Mouse (Mus musculus) lung, embryonic 15.5 days (tissue): ENCODE measurements at regions not wholly inside any gene's neighbourhood (a gene's known extent, or its start where the extent isn't known, plus 50 kb on each side); places are given as distances from the start of the nearest gene placed in this dataset.

ENCODE experiments used
- ATAC-seq: fragments of 200-750 bp; cut with Nextera tagmentation; 2 replicates; pipeline ENCODE4 v1.8.0; 2017; ENCODE audit warnings: moderate number of reproducible peaks, borderline replicate concordance; ENCODE audit not compliant: low FRiP score, low TSS enrichment; ENCODE audit errors: extremely low read depth
- H3K27ac ChIP-seq: fragments of 300-500 bp; sonication (generic); 2 replicates; pipeline ENCODE4 v1.5.1; 2015; ENCODE audit warnings: moderate library complexity, mild to moderate bottlenecking, inconsistent platforms
- H3K27me3 ChIP-seq: fragments of 300-500 bp; sonication (generic); 2 replicates; pipeline ENCODE4 v1.6.1; 2015; ENCODE audit warnings: inconsistent platforms
- H3K36me3 ChIP-seq: fragments of 300-500 bp; sonication (generic); 2 replicates; pipeline ENCODE4 v1.6.1; 2015; ENCODE audit warnings: inconsistent platforms
- H3K4me1 ChIP-seq: fragments of 300-500 bp; sonication (generic); 2 replicates; pipeline ENCODE4 v1.6.1; 2015; ENCODE audit warnings: inconsistent platforms
- H3K4me2 ChIP-seq: fragments of 300-500 bp; sonication (generic); 2 replicates; pipeline ENCODE4 v1.6.1; 2015; ENCODE audit warnings: inconsistent platforms, mild to moderate bottlenecking, moderate library complexity
- H3K4me3 ChIP-seq: fragments of 300-500 bp; sonication (generic); 2 replicates; pipeline ENCODE4 v1.5.1; 2015; ENCODE audit warnings: mild to moderate bottlenecking, inconsistent platforms
- H3K9ac ChIP-seq: fragments of 300-500 bp; sonication (generic); 2 replicates; pipeline ENCODE4 v1.6.1; 2015; ENCODE audit warnings: inconsistent platforms
- H3K9me3 ChIP-seq: fragments of 300-500 bp; sonication (generic); 2 replicates; pipeline ENCODE4 v1.6.1; 2016; ENCODE audit warnings: inconsistent platforms
- WGBS: fragments of 180-500 bp; shearing (Covaris S2); methylation state at CpG from one replicate; pipeline ENCODE4 v1.1.7; 2015; 5-methylcytosine and 5-hydroxymethylcytosine counted together

DNA sequence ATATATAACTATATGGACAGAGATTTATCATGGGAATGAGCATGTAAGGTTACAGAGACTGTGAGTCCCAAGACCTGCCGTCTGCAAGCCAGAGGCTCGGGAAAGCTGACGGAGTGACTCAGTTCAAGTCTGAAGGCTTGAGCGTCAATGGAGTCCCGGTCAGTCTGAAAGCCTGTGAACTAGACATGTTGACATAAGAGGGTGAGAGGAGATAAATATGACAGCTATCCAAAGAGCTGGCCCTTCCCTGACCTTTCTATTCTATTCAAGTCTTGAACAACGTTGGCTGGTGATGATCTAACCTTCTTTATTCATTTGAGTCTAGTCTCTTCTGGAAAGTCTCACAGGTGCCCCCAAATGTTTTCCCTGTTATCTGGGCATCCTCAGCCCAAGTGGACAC, 223.8 kb upstream of the Zfp637 start:
- Histone ChIP-seq H3K4me3 (no peak overlapping the region), H3K27ac (no peak overlapping the region), H3K9me3 (no peaks in the 10 kb centered on the region), H3K36me3 (no peaks in the 10 kb centered on the region), H3K4me1 (0 out of 2 replicates have a peak, but pooled peaks cover 2% of the 10 kb centered on the region), H3K4me2 (no peak overlapping the region), H3K27me3 (no peaks in the 10 kb centered on the region), H3K9ac (no peak overlapping the region)
- ATAC-seq = no peak
- 19% methylated on average over 6 of the region's 6 CpGs for WGBS

DNA sequence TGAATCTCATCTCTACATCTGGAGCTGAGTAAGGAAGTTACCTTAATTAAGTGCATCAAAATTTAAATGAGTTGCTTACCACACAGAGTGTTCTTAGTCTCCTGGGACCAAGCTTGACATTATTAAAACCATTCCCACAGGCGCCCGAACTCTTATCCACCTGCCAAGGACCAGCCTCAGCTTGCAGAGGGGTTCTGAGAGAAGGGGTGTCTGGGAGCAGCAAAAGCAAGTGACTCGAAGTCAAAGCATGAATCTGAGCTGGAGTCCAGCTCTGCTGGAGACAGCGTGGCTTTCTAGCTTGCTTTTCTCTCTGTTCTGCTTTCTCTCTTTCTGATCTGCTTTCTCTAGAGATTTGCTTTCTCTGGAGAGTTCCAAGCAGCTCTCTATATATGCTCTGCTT, 223.0 kb upstream of the Zfp637 start:
- Histone ChIP-seq H3K4me3 (no peak overlapping the region), H3K4me1 (0 out of 2 replicates have a peak, but pooled peaks cover 2% of the 10 kb centered on the region), H3K27ac (no peak overlapping the region), H3K36me3 (no peaks in the 10 kb centered on the region), H3K9me3 (no peaks in the 10 kb centered on the region), H3K9ac (no peak overlapping the region), H3K27me3 (no peaks in the 10 kb centered on the region), H3K4me2 (no peak overlapping the region)
- WGBS = 86% methylated on average over 4 of the region's 4 CpGs
- ATAC-seq = no peak

DNA sequence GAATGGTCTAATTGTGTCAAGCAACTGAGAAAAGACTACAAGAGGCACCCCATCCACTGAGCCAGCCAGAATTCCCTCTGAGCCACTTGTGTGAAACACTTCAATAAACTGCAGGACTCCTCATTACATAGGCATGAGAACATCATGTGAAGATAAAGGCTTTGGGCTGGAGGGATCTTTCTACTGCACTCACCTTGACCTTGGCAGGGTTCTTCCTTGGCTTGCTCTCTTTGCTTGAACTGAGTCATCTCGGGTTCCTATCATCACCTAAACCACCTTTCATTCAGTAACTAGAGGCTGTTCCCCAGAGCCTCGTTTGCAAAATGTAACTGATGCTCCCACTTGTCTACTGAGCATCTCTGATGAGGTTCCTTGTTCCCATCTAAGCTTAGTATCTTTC, 221.4 kb upstream of the Zfp637 start:
- Histone ChIP-seq H3K4me2 (no peak overlapping the region), H3K4me3 (no peak overlapping the region), H3K27me3 (no peaks in the 10 kb centered on the region), H3K9me3 (no peaks in the 10 kb centered on the region), H3K27ac (no peak overlapping the region), H3K36me3 (no peaks in the 10 kb centered on the region), H3K4me1 (no peaks in the 10 kb centered on the region), H3K9ac (no peak overlapping the region)
- ATAC-seq = no peak
- WGBS = 79% methylated on average over 2 of the region's 2 CpGs

DNA sequence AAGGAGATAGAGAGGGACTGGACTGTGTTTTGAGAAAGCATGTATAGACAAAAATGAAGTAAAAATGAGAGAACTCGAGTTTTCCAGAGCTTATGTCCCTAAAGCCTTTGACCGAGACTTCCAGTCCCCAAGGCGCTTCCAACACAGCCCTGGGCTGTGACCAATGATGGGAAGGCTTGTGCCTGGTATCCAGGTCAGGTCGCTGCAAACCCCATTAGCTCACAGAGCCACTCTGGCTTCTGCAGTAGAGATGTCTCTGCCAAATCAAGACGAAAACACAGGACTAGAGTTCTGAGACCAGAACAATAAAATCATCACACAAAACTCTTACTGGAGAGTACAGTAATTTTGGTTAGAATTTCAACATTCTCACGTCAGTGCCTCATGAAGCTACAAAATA, 218.5 kb upstream of the Zfp637 start:
- H3K4me3 ChIP-seq = no peak overlapping the region
- 62% methylated on average over 6 of the region's 6 CpGs for WGBS
- no peak overlapping the region for H3K4me2 ChIP-seq
- no peak overlapping the region for H3K9ac ChIP-seq
- H3K27ac ChIP-seq = no peak overlapping the region
- no peaks in the 10 kb centered on the region for H3K36me3 ChIP-seq
- no peaks in the 10 kb centered on the region for H3K27me3 ChIP-seq
- no peaks in the 10 kb centered on the region for H3K4me1 ChIP-seq
- no peak for ATAC-seq
- H3K9me3 ChIP-seq = no peaks in the 10 kb centered on the region

DNA sequence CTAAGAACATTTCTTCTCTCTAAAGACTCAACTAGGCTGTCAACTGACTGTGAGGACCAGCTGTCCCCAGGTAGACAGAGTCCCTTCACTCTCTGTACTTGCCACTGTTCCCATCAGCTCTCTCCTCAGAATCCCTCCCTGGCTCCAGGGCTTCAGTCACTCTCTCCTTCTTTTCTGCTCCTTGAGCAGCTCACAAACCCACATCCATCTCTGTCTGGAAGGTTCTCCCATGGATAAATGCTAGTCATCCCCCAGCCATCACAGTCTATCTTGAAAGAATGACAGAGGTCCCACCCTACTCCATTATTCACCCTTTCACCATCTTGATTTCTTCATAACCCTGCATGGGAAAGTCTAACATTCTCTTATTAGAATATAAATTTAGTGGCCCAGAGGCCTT, 218.0 kb upstream of the Zfp637 start:
- no peak overlapping the region for H3K4me3 ChIP-seq
- no peak overlapping the region for H3K4me2 ChIP-seq
- H3K27ac ChIP-seq = no peak overlapping the region
- no peak overlapping the region for H3K9ac ChIP-seq
- ATAC-seq = no peak
- no peaks in the 10 kb centered on the region for H3K9me3 ChIP-seq
- no peaks in the 10 kb centered on the region for H3K27me3 ChIP-seq
- no peaks in the 10 kb centered on the region for H3K36me3 ChIP-seq
- no peaks in the 10 kb centered on the region for H3K4me1 ChIP-seq

DNA sequence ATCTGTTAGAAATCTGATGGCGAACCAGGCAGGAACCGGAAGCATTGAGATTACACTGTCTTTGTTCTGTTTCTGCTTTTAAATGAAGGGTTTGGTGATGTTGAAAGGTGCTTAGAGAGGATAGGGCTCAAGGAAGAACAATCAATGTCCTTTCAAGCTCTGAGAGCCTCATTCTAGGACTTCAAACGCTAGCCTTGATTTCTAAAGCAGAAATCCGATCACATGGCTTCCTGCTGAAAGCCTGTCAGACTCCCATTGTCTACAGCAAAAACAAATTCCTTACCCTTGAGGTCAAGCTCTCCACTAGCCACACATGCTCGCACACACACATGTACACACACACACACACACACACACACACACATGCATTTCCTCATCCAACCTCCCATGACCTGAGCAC, 215.3 kb upstream of the Zfp637 start:
- Histone ChIP-seq H3K27ac (no peak overlapping the region), H3K9me3 (no peaks in the 10 kb centered on the region), H3K9ac (no peak overlapping the region), H3K36me3 (no peaks in the 10 kb centered on the region), H3K4me2 (no peak overlapping the region), H3K4me3 (no peak overlapping the region), H3K27me3 (no peaks in the 10 kb centered on the region), H3K4me1 (no peaks in the 10 kb centered on the region)
- WGBS = 50% methylated on average over 5 of the region's 5 CpGs
- no peak for ATAC-seq

DNA sequence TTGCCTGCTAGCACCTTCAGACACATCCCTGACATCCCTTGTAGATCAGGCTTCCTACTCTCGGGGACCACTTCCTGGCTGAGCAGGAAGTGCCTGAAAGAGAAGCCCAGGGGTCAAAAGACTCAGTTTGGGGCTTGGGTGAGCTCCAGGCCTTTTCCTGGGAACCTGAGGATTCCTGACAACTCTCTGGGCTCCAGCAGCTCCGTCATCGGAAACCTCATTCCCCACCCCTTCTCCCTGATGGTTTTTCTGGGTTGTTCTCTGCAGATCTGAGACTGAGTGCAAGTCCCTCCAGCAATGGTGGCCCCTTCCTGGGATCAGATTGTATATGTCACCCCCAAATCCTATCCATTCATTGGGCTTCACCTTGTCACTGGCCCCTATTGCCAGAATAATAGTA, 213.5 kb upstream of the Zfp637 start:
- Histone ChIP-seq H3K9me3 (no peaks in the 10 kb centered on the region), H3K27me3 (no peaks in the 10 kb centered on the region), H3K4me1 (no peaks in the 10 kb centered on the region), H3K4me3 (no peak overlapping the region), H3K9ac (no peak overlapping the region), H3K36me3 (no peaks in the 10 kb centered on the region), H3K27ac (no peak overlapping the region), H3K4me2 (no peak overlapping the region)
- WGBS = 68% methylated on average over 3 of the region's 3 CpGs
- ATAC-seq = no peak

DNA sequence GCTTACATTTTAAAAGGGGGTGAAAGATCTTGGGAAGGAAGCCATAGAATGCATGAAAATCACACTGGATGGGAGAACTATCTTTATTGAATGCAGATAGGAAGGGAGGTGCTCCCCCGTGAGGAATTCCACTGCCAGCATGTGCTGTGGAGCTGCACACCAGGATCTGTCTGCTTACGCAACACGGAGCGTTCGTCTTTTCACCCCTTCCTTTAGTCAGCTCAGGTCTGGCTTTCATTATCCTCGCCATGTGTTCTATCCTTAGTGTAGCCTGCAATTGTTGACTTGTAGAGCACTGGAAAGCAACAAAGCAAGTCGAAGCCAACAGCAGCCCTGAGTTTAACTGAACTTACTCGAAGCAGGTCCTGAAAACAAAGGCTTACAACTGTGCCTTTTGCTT, 194.4 kb upstream of the Zfp637 start:
- H3K27ac ChIP-seq = no peak overlapping the region
- ATAC-seq = no peak
- no peaks in the 10 kb centered on the region for H3K27me3 ChIP-seq
- no peaks in the 10 kb centered on the region for H3K36me3 ChIP-seq
- H3K4me1 ChIP-seq = no peaks in the 10 kb centered on the region
- H3K9me3 ChIP-seq = no peaks in the 10 kb centered on the region
- H3K4me2 ChIP-seq = no peak overlapping the region
- no peak overlapping the region for H3K9ac ChIP-seq
- WGBS = 72% methylated on average over 8 of the region's 8 CpGs
- no peak overlapping the region for H3K4me3 ChIP-seq

DNA sequence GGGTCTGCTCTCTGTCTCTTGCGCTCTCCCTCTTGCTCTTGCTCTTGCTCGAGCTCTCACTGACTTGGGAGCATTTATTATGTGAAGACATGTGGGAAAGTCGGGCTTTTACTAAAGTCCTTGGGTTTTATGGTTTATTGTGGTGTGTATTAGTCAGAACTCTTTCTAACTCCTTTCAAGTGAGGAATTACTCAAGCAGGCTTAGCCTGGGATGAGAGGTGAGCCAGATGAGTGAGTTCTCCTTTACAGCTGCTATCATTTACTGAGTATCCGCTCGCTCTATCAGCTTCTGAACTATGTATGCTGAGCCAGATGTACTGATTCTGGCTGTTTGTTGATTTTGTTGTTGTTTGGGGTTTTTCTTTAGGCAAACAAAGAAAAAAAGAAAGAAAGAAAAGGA, 190.4 kb upstream of the Zfp637 start:
- Histone ChIP-seq H3K4me1 (peaks cover 12% of the 10 kb centered on the region), H3K27me3 (no peaks in the 10 kb centered on the region), H3K4me3 (no peak overlapping the region), H3K9ac (no peak overlapping the region), H3K4me2 (no peak overlapping the region), H3K27ac (no peak overlapping the region), H3K9me3 (no peaks in the 10 kb centered on the region), H3K36me3 (no peaks in the 10 kb centered on the region)
- no peak for ATAC-seq
- WGBS = 81% methylated on average over 5 of the region's 5 CpGs

DNA sequence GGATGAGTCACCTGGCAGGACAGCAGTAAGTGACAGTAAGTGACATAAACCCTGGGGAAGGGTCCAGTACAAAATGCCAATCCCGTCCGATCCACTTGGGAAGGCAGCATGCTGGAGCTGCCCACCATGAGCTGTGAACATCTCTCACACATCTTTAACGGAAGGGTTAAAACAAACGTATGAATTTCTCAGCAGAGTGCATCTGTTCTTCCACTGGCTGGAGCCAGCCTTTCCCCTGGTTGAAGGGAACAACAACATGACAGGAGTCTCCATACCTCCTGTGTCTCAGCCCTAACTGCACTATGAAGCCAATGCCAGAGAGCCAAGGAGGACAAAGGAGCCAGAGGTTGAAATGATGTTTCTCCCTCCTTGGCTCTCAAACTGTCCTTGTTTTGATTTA, 189.4 kb upstream of the Zfp637 start:
- 71% methylated on average over 4 of the region's 4 CpGs for WGBS
- Histone ChIP-seq H3K4me3 (no peak overlapping the region), H3K4me1 (peaks cover 12% of the 10 kb centered on the region), H3K27ac (no peak overlapping the region), H3K9ac (no peak overlapping the region), H3K27me3 (no peaks in the 10 kb centered on the region), H3K9me3 (no peaks in the 10 kb centered on the region), H3K36me3 (no peaks in the 10 kb centered on the region), H3K4me2 (no peak overlapping the region)
- no peak for ATAC-seq

DNA sequence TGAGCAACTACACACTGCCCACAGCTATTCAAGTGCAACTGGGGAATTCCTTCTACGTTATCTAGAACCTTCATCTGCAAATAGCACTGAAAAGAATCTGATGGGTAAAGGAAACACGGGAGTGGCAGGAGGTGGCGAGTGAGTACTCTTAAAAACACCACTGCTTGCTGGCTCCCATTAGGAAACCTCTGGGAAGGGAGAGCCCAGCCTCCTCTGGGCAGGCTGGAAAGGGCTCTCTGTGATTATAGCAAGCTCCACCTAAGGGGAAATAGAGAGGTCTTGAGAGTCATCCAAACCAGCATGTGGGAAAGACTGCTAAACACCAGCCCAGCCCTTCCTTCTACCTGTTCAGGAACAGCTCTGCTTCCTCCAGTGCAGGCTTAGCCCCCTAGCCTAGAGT, 189.0 kb upstream of the Zfp637 start:
- Histone ChIP-seq H3K27me3 (no peaks in the 10 kb centered on the region), H3K9me3 (no peaks in the 10 kb centered on the region), H3K4me1 (peaks cover 12% of the 10 kb centered on the region), H3K4me2 (no peak overlapping the region), H3K36me3 (no peaks in the 10 kb centered on the region), H3K27ac (no peak overlapping the region), H3K9ac (no peak overlapping the region), H3K4me3 (no peak overlapping the region)
- ATAC-seq = no peak
- 26% methylated on average over 3 of the region's 3 CpGs for WGBS

DNA sequence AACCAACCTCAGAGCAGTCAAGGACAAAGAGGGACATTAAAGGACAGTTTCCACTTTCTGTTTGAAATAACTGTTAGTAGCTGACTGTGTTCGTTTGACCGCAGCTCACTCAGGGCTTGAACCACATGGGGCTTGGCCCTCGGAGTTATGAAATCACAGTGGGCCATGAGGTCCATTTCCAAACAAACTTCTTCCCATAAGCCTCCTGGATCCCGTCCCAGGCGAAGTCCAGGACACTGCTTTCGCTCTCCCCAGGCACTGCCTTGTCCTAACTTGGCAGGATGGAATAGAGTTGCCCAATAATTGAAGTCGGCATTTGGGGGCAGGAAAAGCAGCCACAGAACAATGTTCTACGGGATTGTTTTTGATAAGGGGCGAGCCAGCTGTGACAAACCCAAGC, 188.1 kb upstream of the Zfp637 start:
- no peak overlapping the region for H3K9ac ChIP-seq
- no peaks in the 10 kb centered on the region for H3K36me3 ChIP-seq
- peaks cover 12% of the 10 kb centered on the region for H3K4me1 ChIP-seq
- peak; percentile 80; the same call in 1 of the 2 replicates for ATAC-seq
- no peaks in the 10 kb centered on the region for H3K27me3 ChIP-seq
- H3K27ac ChIP-seq = 0 out of 2 replicates have a peak overlapping the region, but pooled peaks have one; percentile 41
- H3K4me3 ChIP-seq = no peak overlapping the region
- no peak overlapping the region for H3K4me2 ChIP-seq
- 50% methylated on average over 9 of the region's 9 CpGs for WGBS
- no peaks in the 10 kb centered on the region for H3K9me3 ChIP-seq

DNA sequence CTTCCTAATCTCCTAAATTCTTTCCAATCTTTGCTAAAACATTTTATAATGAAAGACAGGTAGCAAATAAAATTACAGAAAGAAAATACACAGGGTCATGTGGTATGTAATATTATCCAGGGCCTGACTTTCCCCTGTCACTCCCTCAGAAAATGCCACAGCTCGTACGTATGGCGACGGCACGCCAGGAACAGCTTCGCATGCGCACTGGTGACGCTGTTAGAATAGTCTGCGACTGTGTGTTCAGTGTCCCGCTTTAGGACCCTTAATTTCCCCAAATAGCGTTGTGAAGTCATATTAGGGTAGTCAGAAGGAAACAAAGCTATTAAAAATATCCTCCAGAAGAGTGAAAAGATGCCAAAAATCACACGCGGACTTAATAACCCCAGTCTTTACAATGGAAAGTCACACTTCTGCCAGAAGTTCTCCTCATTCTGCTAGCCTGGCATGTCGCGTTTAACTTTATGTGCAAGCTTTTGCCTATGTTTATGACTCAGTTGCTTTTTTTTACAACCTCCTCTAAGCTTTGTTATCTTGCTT, 187.0 kb upstream of the Zfp637 start:
- H3K27ac ChIP-seq = no peak overlapping the region
- H3K4me1 ChIP-seq = peaks cover 12% of the 10 kb centered on the region
- no peaks in the 10 kb centered on the region for H3K27me3 ChIP-seq
- H3K9ac ChIP-seq = no peak overlapping the region
- WGBS = 82% methylated on average over 15 of the region's 15 CpGs
- no peaks in the 10 kb centered on the region for H3K9me3 ChIP-seq
- H3K4me2 ChIP-seq = no peak overlapping the region
- no peak overlapping the region for H3K4me3 ChIP-seq
- no peaks in the 10 kb centered on the region for H3K36me3 ChIP-seq
- ATAC-seq = no peak
